Mouse (Mus musculus): Measurements from ENCODE around the gene Ncoa3. TPM values are rescaled to one million over a fixed set of nuclear protein-coding genes. Genes with fewer than 3 reads are reported as not detected.

The Ncoa3 gene
- polyA plus RNA-seq, 1 experiment from 2014 or later: 18.5 TPM

DNA sequence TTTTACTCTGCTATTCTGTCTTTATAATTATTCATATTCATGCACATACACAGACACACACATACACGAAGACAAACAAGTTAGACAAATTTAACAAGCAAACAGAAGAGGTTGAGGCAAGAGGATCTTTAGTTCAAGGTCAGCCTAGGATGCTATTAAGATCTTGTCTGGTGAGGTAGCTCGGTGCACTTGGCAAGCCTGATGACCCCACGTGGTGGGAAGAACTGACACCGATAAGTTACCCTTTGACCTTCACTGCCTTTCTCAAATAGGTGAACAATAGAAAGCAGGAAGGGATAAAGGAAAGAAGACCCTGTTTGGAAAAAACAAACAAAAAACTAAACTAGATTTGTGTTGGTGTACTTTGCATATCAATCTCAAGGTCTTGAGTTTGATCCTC is 10.0 kb downstream of the Ncoa3 start:
- WGBS: 72% methylated on average over 4 of the region's 4 CpGs
- 0 out of 2 replicates have a peak, but pooled peaks cover 17% of the 10 kb centered on the region for H3K4me1 ChIP-seq (ENCODE audit: control insufficient read depth, insufficient read depth, low read length)
- no peaks in the 10 kb centered on the region for H3K27me3 ChIP-seq (ENCODE audit: control insufficient read depth, insufficient read depth, low read length)
- no peak for ATAC-seq (ENCODE audit: low read depth)
- no peaks in the 10 kb centered on the region for H3K36me3 ChIP-seq (ENCODE audit: control insufficient read depth, insufficient read depth, low read length)
- no peak overlapping the region for H3K27ac ChIP-seq (ENCODE audit: low read depth, low read length)
- H3K4me3 ChIP-seq (ENCODE audit: low read depth, low read length): no peak overlapping the region
- H3K9ac ChIP-seq (replicated peaks; ENCODE audit: low read depth, low read length): no peak overlapping the region
- H3K4me2 ChIP-seq (ENCODE audit: low read depth, low read length): no peak overlapping the region
- H3K9me3 ChIP-seq (ENCODE audit: control insufficient read depth, low read length): no peaks in the 10 kb centered on the region

DNA sequence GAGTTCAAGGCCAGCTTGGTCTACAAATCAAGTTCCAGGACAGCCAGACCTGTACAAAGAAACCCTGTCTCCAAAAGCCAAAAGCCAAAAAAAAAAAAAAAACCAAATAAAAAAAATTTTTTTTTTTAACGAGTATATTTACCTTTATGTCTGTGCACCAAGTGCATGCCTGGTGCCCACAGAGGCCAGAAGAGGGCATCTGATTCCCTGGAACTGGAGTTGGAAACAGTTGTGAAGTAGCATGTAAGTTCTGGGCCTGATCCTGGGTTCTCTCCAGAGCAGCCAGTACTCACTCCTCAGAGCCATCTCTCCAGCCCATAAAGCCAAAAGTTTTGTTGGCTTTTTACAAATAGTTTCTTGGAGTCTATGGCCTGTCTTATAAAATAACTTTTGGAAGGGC is 10.6 kb downstream of the Ncoa3 start:
- Histone ChIP-seq H3K9me3 (ENCODE audit: control insufficient read depth, low read length) (no peaks in the 10 kb centered on the region), H3K4me3 (ENCODE audit: low read depth, low read length) (no peak overlapping the region), H3K27me3 (ENCODE audit: control insufficient read depth, insufficient read depth, low read length) (no peaks in the 10 kb centered on the region), H3K9ac (replicated peaks; ENCODE audit: low read depth, low read length) (no peak overlapping the region), H3K27ac (ENCODE audit: low read depth, low read length) (no peak overlapping the region), H3K4me2 (ENCODE audit: low read depth, low read length) (no peak overlapping the region), H3K4me1 (ENCODE audit: control insufficient read depth, insufficient read depth, low read length) (0 out of 2 replicates have a peak, but pooled peaks cover 17% of the 10 kb centered on the region), H3K36me3 (ENCODE audit: control insufficient read depth, insufficient read depth, low read length) (no peaks in the 10 kb centered on the region)
- no peak for ATAC-seq (ENCODE audit: low read depth)
- 63% methylated on average over 1 of the region's 1 CpGs for WGBS

DNA sequence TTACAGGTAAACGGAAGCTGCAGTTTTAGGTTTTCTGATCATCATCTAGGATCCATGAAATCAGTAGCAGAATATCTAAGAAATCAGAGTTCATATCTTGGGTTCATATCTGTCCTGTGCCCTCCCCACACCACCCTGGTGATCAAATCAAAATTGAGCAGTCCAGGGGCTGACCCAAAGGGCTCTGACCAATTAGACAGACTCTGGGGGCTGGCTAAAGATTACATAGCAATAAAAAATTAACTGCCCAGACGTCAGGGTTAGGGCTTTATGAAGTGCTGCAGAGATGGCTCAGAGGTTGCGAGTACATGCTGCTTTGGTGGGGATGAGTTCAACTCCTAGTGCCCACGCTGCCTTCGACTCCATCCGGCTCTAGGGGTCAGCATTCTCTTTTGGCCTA is 14.6 kb downstream of the Ncoa3 start:
- Histone ChIP-seq H3K9me3 (ENCODE audit: control insufficient read depth, low read length) (no peaks in the 10 kb centered on the region), H3K27me3 (ENCODE audit: control insufficient read depth, insufficient read depth, low read length) (no peaks in the 10 kb centered on the region), H3K4me1 (ENCODE audit: control insufficient read depth, insufficient read depth, low read length) (0 out of 2 replicates have a peak, but pooled peaks cover 6% of the 10 kb centered on the region), H3K9ac (replicated peaks; ENCODE audit: low read depth, low read length) (no peak overlapping the region), H3K4me2 (ENCODE audit: low read depth, low read length) (no peak overlapping the region), H3K27ac (ENCODE audit: low read depth, low read length) (no peak overlapping the region), H3K4me3 (ENCODE audit: low read depth, low read length) (no peak overlapping the region), H3K36me3 (ENCODE audit: control insufficient read depth, insufficient read depth, low read length) (no peaks in the 10 kb centered on the region)
- WGBS: 71% methylated on average over 6 of the region's 6 CpGs
- no peak for ATAC-seq (ENCODE audit: low read depth)

DNA sequence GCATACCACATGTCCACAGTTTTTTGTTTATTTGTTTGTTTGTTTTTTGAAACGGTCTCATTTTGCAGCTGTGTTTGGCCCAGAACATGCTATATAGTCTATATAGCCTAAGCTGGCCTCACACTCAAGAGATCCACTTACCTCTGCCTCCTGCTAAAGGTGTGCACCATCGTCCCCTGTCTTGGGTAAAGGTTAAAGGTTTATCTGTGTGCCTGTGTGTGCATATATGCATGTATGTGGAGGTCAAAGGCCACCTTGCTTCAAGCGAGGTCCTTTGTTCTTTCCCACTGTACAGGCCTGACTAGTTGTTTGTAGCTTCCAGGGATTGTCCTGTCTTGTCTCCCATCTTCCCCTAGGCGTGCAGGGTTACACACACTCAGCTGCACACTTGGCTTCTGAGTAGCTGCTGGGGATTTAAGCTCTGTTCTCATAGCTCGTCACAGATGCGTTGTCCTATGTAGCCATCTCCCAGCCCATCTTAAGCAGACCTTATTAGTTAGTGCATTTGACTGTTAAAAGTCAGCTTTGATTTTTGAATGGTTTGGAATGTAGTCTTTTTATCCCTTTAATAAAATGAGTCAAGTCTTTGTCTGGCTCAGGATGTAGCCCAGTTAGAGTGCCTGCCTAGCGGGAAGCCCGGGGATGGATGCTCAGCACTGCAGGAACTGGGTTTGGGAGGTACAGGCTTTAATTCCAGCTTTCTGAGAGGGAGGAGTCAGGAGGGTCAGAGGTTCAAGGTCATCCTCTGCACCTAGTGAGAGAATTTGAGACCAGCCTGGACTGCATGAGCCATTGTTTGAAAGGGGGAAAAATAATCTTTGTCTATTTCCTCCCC is 16.3 kb downstream of the Ncoa3 start:
- no peak for ATAC-seq (ENCODE audit: low read depth)
- no peaks in the 10 kb centered on the region for H3K9me3 ChIP-seq (ENCODE audit: control insufficient read depth, low read length)
- H3K36me3 ChIP-seq (ENCODE audit: control insufficient read depth, insufficient read depth, low read length): no peaks in the 10 kb centered on the region
- no peak overlapping the region for H3K4me3 ChIP-seq (ENCODE audit: low read depth, low read length)
- H3K4me1 ChIP-seq (ENCODE audit: control insufficient read depth, insufficient read depth, low read length): 0 out of 2 replicates have a peak, but pooled peaks cover 6% of the 10 kb centered on the region
- no peak overlapping the region for H3K4me2 ChIP-seq (ENCODE audit: low read depth, low read length)
- H3K27me3 ChIP-seq (ENCODE audit: control insufficient read depth, insufficient read depth, low read length): no peaks in the 10 kb centered on the region
- no peak overlapping the region; the same call in 1 of the 2 replicates for H3K27ac ChIP-seq (ENCODE audit: low read depth, low read length)
- H3K9ac ChIP-seq (replicated peaks; ENCODE audit: low read depth, low read length): no peak overlapping the region
- 41% methylated on average over 8 of the region's 8 CpGs for WGBS

DNA sequence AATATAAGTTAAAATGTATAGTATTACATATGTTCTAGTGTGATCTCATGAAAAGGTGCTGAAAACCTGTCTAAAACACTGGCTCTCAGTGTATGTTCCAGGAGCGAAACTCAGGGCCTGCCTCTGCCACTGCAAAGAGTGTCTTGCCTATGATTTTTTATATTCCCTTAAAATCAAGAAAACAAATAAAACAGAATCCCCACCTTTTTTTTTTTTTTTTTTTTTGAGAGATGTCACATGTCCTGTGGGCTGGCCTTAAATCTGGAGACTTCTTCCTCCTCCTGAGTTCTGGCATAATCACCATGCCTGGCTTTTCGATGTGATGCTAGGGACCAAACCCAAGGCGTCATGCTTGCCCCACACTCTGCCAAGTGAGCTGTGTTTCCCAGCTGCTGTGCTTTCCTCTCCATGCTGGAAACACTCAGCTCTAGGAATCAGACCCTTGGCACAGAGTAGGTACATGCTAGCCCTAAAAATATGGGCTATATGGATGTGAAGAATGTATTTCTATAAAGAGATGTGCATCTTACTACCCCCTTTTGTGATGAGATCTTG is 17.0 kb downstream of the Ncoa3 start:
- ATAC-seq (ENCODE audit: low read depth): no peak
- 0 out of 2 replicates have a peak, but pooled peaks cover 6% of the 10 kb centered on the region for H3K4me1 ChIP-seq (ENCODE audit: control insufficient read depth, insufficient read depth, low read length)
- WGBS: 74% methylated on average over 3 of the region's 3 CpGs
- no peaks in the 10 kb centered on the region for H3K9me3 ChIP-seq (ENCODE audit: control insufficient read depth, low read length)
- H3K9ac ChIP-seq (replicated peaks; ENCODE audit: low read depth, low read length): no peak overlapping the region
- no peaks in the 10 kb centered on the region for H3K36me3 ChIP-seq (ENCODE audit: control insufficient read depth, insufficient read depth, low read length)
- no peak overlapping the region for H3K27ac ChIP-seq (ENCODE audit: low read depth, low read length)
- no peak overlapping the region for H3K4me2 ChIP-seq (ENCODE audit: low read depth, low read length)
- H3K27me3 ChIP-seq (ENCODE audit: control insufficient read depth, insufficient read depth, low read length): no peaks in the 10 kb centered on the region
- no peak overlapping the region for H3K4me3 ChIP-seq (ENCODE audit: low read depth, low read length)

DNA sequence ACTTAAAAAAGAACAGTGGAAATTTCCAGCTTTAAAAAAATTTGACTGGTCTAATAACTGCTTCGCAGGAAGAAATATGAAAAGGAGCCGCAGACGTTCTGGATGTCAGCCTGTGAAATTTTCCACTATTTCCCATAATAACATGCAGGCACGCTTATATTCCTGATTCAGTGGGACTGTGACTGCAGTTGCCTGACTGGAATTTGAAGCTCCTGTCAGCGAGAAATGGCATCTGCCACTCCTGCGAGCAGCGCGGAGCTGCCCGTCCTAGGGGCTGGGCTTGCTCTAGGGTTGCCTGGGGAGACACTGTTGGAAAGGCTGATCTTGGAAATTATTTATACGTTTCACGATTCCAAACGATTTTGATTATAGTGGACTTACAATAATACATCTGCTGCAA is 17.9 kb downstream of the Ncoa3 start:
- H3K4me2 ChIP-seq (ENCODE audit: low read depth, low read length): no peak overlapping the region
- no peaks in the 10 kb centered on the region for H3K36me3 ChIP-seq (ENCODE audit: control insufficient read depth, insufficient read depth, low read length)
- no peak overlapping the region for H3K9ac ChIP-seq (replicated peaks; ENCODE audit: low read depth, low read length)
- H3K9me3 ChIP-seq (ENCODE audit: control insufficient read depth, low read length): no peaks in the 10 kb centered on the region
- ATAC-seq (ENCODE audit: low read depth): no peak
- 0 out of 2 replicates have a peak, but pooled peaks cover 6% of the 10 kb centered on the region for H3K4me1 ChIP-seq (ENCODE audit: control insufficient read depth, insufficient read depth, low read length)
- no peaks in the 10 kb centered on the region for H3K27me3 ChIP-seq (ENCODE audit: control insufficient read depth, insufficient read depth, low read length)
- 63% methylated on average over 12 of the region's 12 CpGs for WGBS
- no peak overlapping the region for H3K4me3 ChIP-seq (ENCODE audit: low read depth, low read length)
- H3K27ac ChIP-seq (ENCODE audit: low read depth, low read length): no peak overlapping the region

DNA sequence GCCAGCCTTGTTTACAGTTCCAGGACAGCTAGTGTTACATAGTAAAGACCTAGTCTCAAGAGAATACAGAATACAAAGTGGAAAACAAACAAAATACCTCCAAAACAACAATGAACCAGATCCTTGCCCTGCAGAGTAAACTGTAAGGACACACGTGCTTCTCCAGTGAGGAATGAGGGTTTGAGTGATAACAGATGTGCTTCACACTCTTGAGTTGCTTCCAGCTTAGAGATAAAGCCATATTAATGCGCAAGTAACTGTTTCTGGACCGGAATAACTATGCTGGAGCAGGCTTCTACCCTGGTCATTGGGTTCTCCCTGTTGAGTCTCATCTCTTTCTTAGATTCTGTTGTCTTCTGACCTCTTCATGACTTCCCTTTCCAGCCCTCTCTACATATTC is 19.0 kb downstream of the Ncoa3 start:
- H3K4me3 ChIP-seq (ENCODE audit: low read depth, low read length): no peak overlapping the region
- H3K9ac ChIP-seq (replicated peaks; ENCODE audit: low read depth, low read length): no peak overlapping the region
- 0 out of 2 replicates have a peak, but pooled peaks cover 6% of the 10 kb centered on the region for H3K4me1 ChIP-seq (ENCODE audit: control insufficient read depth, insufficient read depth, low read length)
- no peak overlapping the region for H3K4me2 ChIP-seq (ENCODE audit: low read depth, low read length)
- H3K9me3 ChIP-seq (ENCODE audit: control insufficient read depth, low read length): no peaks in the 10 kb centered on the region
- ATAC-seq (ENCODE audit: low read depth): no peak
- no peak overlapping the region for H3K27ac ChIP-seq (ENCODE audit: low read depth, low read length)
- H3K36me3 ChIP-seq (ENCODE audit: control insufficient read depth, insufficient read depth, low read length): no peaks in the 10 kb centered on the region
- H3K27me3 ChIP-seq (ENCODE audit: control insufficient read depth, insufficient read depth, low read length): no peaks in the 10 kb centered on the region
- 85% methylated on average over 3 of the region's 3 CpGs for WGBS

DNA sequence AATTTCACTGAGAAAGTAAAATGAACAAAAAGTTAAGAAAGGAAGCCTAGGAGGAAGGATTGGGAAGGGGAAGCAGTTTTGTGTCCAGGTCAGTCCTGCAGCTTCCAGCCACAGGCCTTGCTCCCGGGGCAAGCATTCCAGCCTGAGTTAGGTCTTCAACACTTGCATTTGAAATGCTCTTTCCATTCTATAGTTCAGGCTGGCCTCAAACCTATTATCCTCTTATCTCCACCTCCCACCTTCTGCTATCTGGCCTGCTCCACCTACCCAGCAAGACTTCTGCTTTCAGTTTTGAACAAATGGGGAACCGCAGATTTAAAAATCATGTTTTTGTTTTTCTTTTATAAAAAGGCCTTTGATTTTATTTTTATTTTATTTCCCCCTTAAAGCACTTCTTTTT is 19.7 kb downstream of the Ncoa3 start:
- 64% methylated on average over 2 of the region's 2 CpGs for WGBS
- Histone ChIP-seq H3K4me2 (ENCODE audit: low read depth, low read length) (no peak overlapping the region), H3K27ac (ENCODE audit: low read depth, low read length) (no peak overlapping the region), H3K27me3 (ENCODE audit: control insufficient read depth, insufficient read depth, low read length) (no peaks in the 10 kb centered on the region), H3K4me3 (ENCODE audit: low read depth, low read length) (no peak overlapping the region), H3K4me1 (ENCODE audit: control insufficient read depth, insufficient read depth, low read length) (0 out of 2 replicates have a peak, but pooled peaks cover 6% of the 10 kb centered on the region), H3K9me3 (ENCODE audit: control insufficient read depth, low read length) (no peaks in the 10 kb centered on the region), H3K9ac (replicated peaks; ENCODE audit: low read depth, low read length) (no peak overlapping the region), H3K36me3 (ENCODE audit: control insufficient read depth, insufficient read depth, low read length) (no peaks in the 10 kb centered on the region)
- ATAC-seq (ENCODE audit: low read depth): no peak

DNA sequence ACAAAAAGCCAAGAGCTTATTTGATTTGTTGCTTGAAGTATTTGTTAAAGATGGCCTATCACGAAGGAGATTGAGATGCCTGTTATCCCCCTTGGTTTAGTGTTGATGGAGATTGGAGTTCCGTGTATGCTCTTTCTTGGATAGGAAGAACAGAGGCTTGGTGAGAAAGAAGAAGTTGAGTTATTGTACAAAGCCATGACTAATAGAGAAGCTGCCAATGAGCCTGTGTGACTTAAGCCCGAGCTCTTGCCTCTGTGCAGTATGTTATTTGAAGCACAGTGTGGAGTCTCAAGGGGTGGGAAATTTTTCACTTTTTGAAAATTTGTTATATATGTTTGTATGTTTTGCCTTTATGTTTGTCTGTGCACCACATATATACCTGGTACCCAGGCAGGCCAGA is 26.3 kb downstream of the Ncoa3 start:
- Histone ChIP-seq H3K9me3 (ENCODE audit: control insufficient read depth, low read length) (no peaks in the 10 kb centered on the region), H3K27me3 (ENCODE audit: control insufficient read depth, insufficient read depth, low read length) (no peaks in the 10 kb centered on the region), H3K4me1 (ENCODE audit: control insufficient read depth, insufficient read depth, low read length) (peaks cover 16% of the 10 kb centered on the region), H3K9ac (replicated peaks; ENCODE audit: low read depth, low read length) (no peak overlapping the region), H3K36me3 (ENCODE audit: control insufficient read depth, insufficient read depth, low read length) (no peaks in the 10 kb centered on the region), H3K4me2 (ENCODE audit: low read depth, low read length) (no peak overlapping the region), H3K4me3 (ENCODE audit: low read depth, low read length) (no peak overlapping the region), H3K27ac (ENCODE audit: low read depth, low read length) (no peak overlapping the region)
- WGBS: 74% methylated on average over 3 of the region's 3 CpGs
- ATAC-seq (ENCODE audit: low read depth): no peak
